8 mouse cellular contexts compared by ENCODE assay signal in the genomic region with DNA sequence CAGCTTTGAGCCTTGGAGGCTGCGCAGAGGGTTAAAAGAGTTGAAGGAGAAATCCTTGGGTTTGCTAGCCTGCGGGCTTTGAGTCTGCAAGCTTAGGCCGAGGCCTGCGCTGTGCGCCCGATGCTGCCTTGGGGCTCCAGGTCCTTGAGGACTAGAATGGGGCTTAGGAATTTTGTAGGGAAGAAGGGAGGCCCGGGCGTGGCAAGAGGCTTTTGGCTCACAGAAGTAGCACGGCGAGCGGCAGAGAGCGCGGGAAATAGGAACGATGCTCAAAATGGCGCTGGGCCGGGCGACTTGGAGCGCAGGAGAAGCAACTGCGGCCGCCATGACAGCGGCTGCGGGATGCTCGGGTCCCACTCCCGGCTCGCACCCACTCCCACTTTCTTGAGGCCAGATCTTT. TPM values are rescaled to one million over a fixed set of nuclear protein-coding genes. Genes with fewer than 3 reads are reported as not detected.
DNase-seq lines count a peak whose midpoint lies in the region; ATAC-seq and TF ChIP-seq lines count a peak whose summit lies in the region.

No protein-coding gene starts in this region.

- DNase-seq in gastrocnemius, adult 2 months: no peak
- DNase-seq in gastrocnemius, postnatal 36 days: no peak
- peak; percentile 88 for DNase-seq in embryo, embryonic 11 days
- peak; percentile 72 for DNase-seq in hindbrain, postnatal 0 days (ENCODE audit: low spot score)
- DNase-seq in layer of hippocampus, postnatal 14 days (ENCODE audit: low spot score in 2 of 2): no peak
- DNase-seq in cerebellum, adult 2 months: no peak

- TF ChIP-seq POLR2A in cerebellum, adult 2 months (IDR thresholded peaks at IDR 0.05; ENCODE audit: borderline replicate concordance, insufficient read depth, low read length): no peak

- no peaks in the 10 kb centered on the region for H3K9me3 ChIP-seq in hindbrain, postnatal 0 days (ENCODE audit: low read length)
- no peaks in the 10 kb centered on the region for H3K9me3 ChIP-seq in liver, embryonic 15.5 days (replicated peaks)

- H3K4me1 ChIP-seq in hindbrain, postnatal 0 days (ENCODE audit: insufficient read depth, low read length): no peaks in the 10 kb centered on the region
- H3K4me1 ChIP-seq in liver, embryonic 15.5 days (replicated peaks): no peaks in the 10 kb centered on the region
- H3K4me1 ChIP-seq in cerebellum, adult 2 months (ENCODE audit: control insufficient read depth, insufficient read depth, low read length): no peaks in the 10 kb centered on the region

- H3K4me3 ChIP-seq in gastrocnemius, adult 2 months: peak overlapping the region; percentile 69
- peak overlapping the region; percentile 50 for H3K4me3 ChIP-seq in hindbrain, postnatal 0 days (ENCODE audit: low read length)
- 0 out of 2 replicates have a peak overlapping the region, but pooled peaks have one; percentile 2 for H3K4me3 ChIP-seq in liver, embryonic 15.5 days (replicated peaks)
- H3K4me3 ChIP-seq in cerebellum, adult 2 months (replicated peaks; ENCODE audit: insufficient read depth, low read depth, low read length): no peak overlapping the region

- intact Hi-C loops in gastrocnemius, adult 2 months (cut with DNase I): loop anchor here (5.0 kb wide), 2 partner anchors 42 to 53 kb away; no protein-coding TSS in a partner anchor
- intact Hi-C loops in gastrocnemius, postnatal 36 days (cut with DNase I): no loop called here

- no peaks in the 10 kb centered on the region for H3K36me3 ChIP-seq in hindbrain, postnatal 0 days (ENCODE audit: insufficient read depth, low read length)
- H3K36me3 ChIP-seq in liver, embryonic 15.5 days (replicated peaks): no peaks in the 10 kb centered on the region

- no peak for TF ChIP-seq CTCF in gastrocnemius, adult 2 months (IDR thresholded peaks at IDR 0.05)
- no peak for TF ChIP-seq CTCF in hindbrain, postnatal 0 days (IDR thresholded peaks at IDR 0.05; ENCODE audit: low read depth)
- TF ChIP-seq CTCF in cerebellum, adult 2 months (IDR thresholded peaks at IDR 0.05; ENCODE audit: borderline replicate concordance, insufficient read depth, low read depth, low read length): no peak

- under 1% methylated on average over 25 of the region's 25 CpGs for WGBS in hindbrain, postnatal 0 days
- 3% methylated on average over 25 of the region's 25 CpGs for WGBS in liver, embryonic 15.5 days (ENCODE audit: insufficient replicate concordance)
- 2% methylated on average over 25 of the region's 25 CpGs for WGBS in cerebellum, adult 2 months

- H3K9ac ChIP-seq in hindbrain, postnatal 0 days (replicated peaks; ENCODE audit: low read length): peak overlapping the region; percentile 75
- H3K9ac ChIP-seq in liver, embryonic 15.5 days: no peak overlapping the region

- H3K27me3 ChIP-seq in hindbrain, postnatal 0 days (ENCODE audit: insufficient read depth, low read length): peaks cover 59% of the 10 kb centered on the region
- H3K27me3 ChIP-seq in liver, embryonic 15.5 days: peaks cover 85% of the 10 kb centered on the region
- peaks cover 13% of the 10 kb centered on the region for H3K27me3 ChIP-seq in cerebellum, adult 2 months (ENCODE audit: control insufficient read depth, insufficient read depth, low read length)

- H3K27ac ChIP-seq in gastrocnemius, adult 2 months: peak overlapping the region; percentile 77
- H3K27ac ChIP-seq in hindbrain, postnatal 0 days: peak overlapping the region; percentile 91
- H3K27ac ChIP-seq in liver, embryonic 15.5 days (replicated peaks): no peak overlapping the region
- no peak overlapping the region for H3K27ac ChIP-seq in cerebellum, adult 2 months (ENCODE audit: insufficient read depth, low read length)

- 0 out of 2 replicates have a peak, but pooled peaks have one; percentile 30 for ATAC-seq in hindbrain, postnatal 0 days
- no peak for ATAC-seq in liver, embryonic 15.5 days (ENCODE audit: insufficient read depth)
- ATAC-seq in activated CD4-positive, CD25-positive, alpha-beta regulatory T cell, adult 4 months: no peak

- H3K4me2 ChIP-seq in hindbrain, postnatal 0 days (ENCODE audit: low read depth, low read length): peak overlapping the region; percentile 59
- peak overlapping the region; percentile 36 for H3K4me2 ChIP-seq in liver, embryonic 15.5 days

RNA-seq across cellular contexts. Expression of a gene that starts 4.1 kb away (rescaled TPM):
- total RNA-seq in gastrocnemius, adult 2 months (2021): under 1 TPM; 0.15 to 0.20 TPM
- under 1 TPM in 1 of 2 experiments, not detected in 1; 0.12 TPM for total RNA-seq in gastrocnemius, postnatal 36 days (2021)
- 35.4 and 36.4 TPM in 2 replicates for total RNA-seq in hindbrain, postnatal 0 days (2014; rRNA removed)
- 11.6 and 13.1 TPM in 2 replicates for polyA plus RNA-seq in hindbrain, postnatal 0 days (2015; fragmentation: Nextera tagmentation; extraction: Ambion mirVana)
- 0.75 and 1.1 TPM in 2 replicates for polyA plus RNA-seq in liver, embryonic 15.5 days (2015; fragmentation: Nextera tagmentation; extraction: Ambion mirVana)
- not detected for total RNA-seq in layer of hippocampus, postnatal 14 days (2021)
- 4.2 and 4.7 TPM in 2 replicates for polyA plus RNA-seq in cerebellum, adult 2 months (2012; rRNA removed)
- not detected for polyA plus RNA-seq in activated CD4-positive, CD25-positive, alpha-beta regulatory T cell, adult 4 months (2017; shearing (Covaris generic))

RNA-seq across cellular contexts. Expression of a gene that starts 11.2 kb away (rescaled TPM):
- total RNA-seq in gastrocnemius, adult 2 months (2021): not detected
- not detected for total RNA-seq in gastrocnemius, postnatal 36 days (2021)
- 0.21 TPM in 1 of 2 replicates, not detected in the other for total RNA-seq in hindbrain, postnatal 0 days (2014; rRNA removed)
- 0.08 and 0.24 TPM in 2 replicates for polyA plus RNA-seq in hindbrain, postnatal 0 days (2015; fragmentation: Nextera tagmentation; extraction: Ambion mirVana)
- not detected in 2 replicates for polyA plus RNA-seq in liver, embryonic 15.5 days (2015; fragmentation: Nextera tagmentation; extraction: Ambion mirVana)
- total RNA-seq in layer of hippocampus, postnatal 14 days (2021): not detected
- polyA plus RNA-seq in cerebellum, adult 2 months (2012; rRNA removed): 0.06 TPM in 1 of 2 replicates, not detected in the other
- polyA plus RNA-seq in activated CD4-positive, CD25-positive, alpha-beta regulatory T cell, adult 4 months (2017; shearing (Covaris generic)): not detected

RNA-seq across cellular contexts. Expression of a gene that starts 31.2 kb away (rescaled TPM):
- under 1 TPM; 0.22 to 0.51 TPM for total RNA-seq in gastrocnemius, adult 2 months (2021)
- total RNA-seq in gastrocnemius, postnatal 36 days (2021): under 1 TPM; 0.38 to 0.54 TPM
- total RNA-seq in hindbrain, postnatal 0 days (2014; rRNA removed): 42.1 and 42.2 TPM in 2 replicates
- 6.6 and 8.1 TPM in 2 replicates for polyA plus RNA-seq in hindbrain, postnatal 0 days (2015; fragmentation: Nextera tagmentation; extraction: Ambion mirVana)
- polyA plus RNA-seq in liver, embryonic 15.5 days (2015; fragmentation: Nextera tagmentation; extraction: Ambion mirVana): 0.05 and 0.26 TPM in 2 replicates
- not detected for total RNA-seq in layer of hippocampus, postnatal 14 days (2021)
- 5.4 and 5.5 TPM in 2 replicates for polyA plus RNA-seq in cerebellum, adult 2 months (2012; rRNA removed)
- not detected for polyA plus RNA-seq in activated CD4-positive, CD25-positive, alpha-beta regulatory T cell, adult 4 months (2017; shearing (Covaris generic))

RNA-seq across cellular contexts. Expression of a gene that starts 36.3 kb away (rescaled TPM):
- under 1 TPM; 0.31 to 0.38 TPM for total RNA-seq in gastrocnemius, adult 2 months (2021)
- total RNA-seq in gastrocnemius, postnatal 36 days (2021): under 1 TPM; 0.23 to 0.54 TPM
- total RNA-seq in hindbrain, postnatal 0 days (2014; rRNA removed): 4.2 and 8.6 TPM in 2 replicates
- 2.4 and 3.3 TPM in 2 replicates for polyA plus RNA-seq in hindbrain, postnatal 0 days (2015; fragmentation: Nextera tagmentation; extraction: Ambion mirVana)
- 0.10 TPM in 2 replicates for polyA plus RNA-seq in liver, embryonic 15.5 days (2015; fragmentation: Nextera tagmentation; extraction: Ambion mirVana)
- not detected for total RNA-seq in layer of hippocampus, postnatal 14 days (2021)
- 1.5 TPM in 2 replicates for polyA plus RNA-seq in cerebellum, adult 2 months (2012; rRNA removed)
- polyA plus RNA-seq in activated CD4-positive, CD25-positive, alpha-beta regulatory T cell, adult 4 months (2017; shearing (Covaris generic)): 1 to 10 TPM in 1 of 2 experiments, under 1 TPM in 1; 0.98 to 1.1 TPM

RNA-seq across cellular contexts. Expression of a gene that starts 51.2 kb away (rescaled TPM):
- total RNA-seq in gastrocnemius, adult 2 months (2021): under 1 TPM; 0.26 to 0.28 TPM
- under 1 TPM; 0.52 to 0.61 TPM for total RNA-seq in gastrocnemius, postnatal 36 days (2021)
- 16.5 and 24.3 TPM in 2 replicates for total RNA-seq in hindbrain, postnatal 0 days (2014; rRNA removed)
- polyA plus RNA-seq in hindbrain, postnatal 0 days (2015; fragmentation: Nextera tagmentation; extraction: Ambion mirVana): 109 and 113 TPM in 2 replicates
- polyA plus RNA-seq in liver, embryonic 15.5 days (2015; fragmentation: Nextera tagmentation; extraction: Ambion mirVana): 0.30 and 0.37 TPM in 2 replicates
- not detected for total RNA-seq in layer of hippocampus, postnatal 14 days (2021)
- 6.8 and 9.3 TPM in 2 replicates for polyA plus RNA-seq in cerebellum, adult 2 months (2012; rRNA removed)
- not detected for polyA plus RNA-seq in activated CD4-positive, CD25-positive, alpha-beta regulatory T cell, adult 4 months (2017; shearing (Covaris generic))

Comparison
In these comparisons a context has a peak if more than half of its experiments do, and no peak if none do; other contexts are left out.
1. DNase-seq: peak in embryo, embryonic 11 days (single experiment) and hindbrain, postnatal 0 days (single experiment); none in gastrocnemius, adult 2 months (single experiment), gastrocnemius, postnatal 36 days (0 of 2), layer of hippocampus, postnatal 14 days (0 of 2) and cerebellum, adult 2 months (0 of 2).
2. H3K27ac ChIP-seq: peak in gastrocnemius, adult 2 months (single experiment) and hindbrain, postnatal 0 days (single experiment); none in liver, embryonic 15.5 days (single experiment) and cerebellum, adult 2 months (single experiment).
3. RNA of a gene that starts 4.1 kb away (total RNA-seq): 35.4 to 36.4 TPM in hindbrain, postnatal 0 days; 0.15 to 0.20 TPM in gastrocnemius, adult 2 months, 0.12 TPM in gastrocnemius, postnatal 36 days and not detected in layer of hippocampus, postnatal 14 days; every median in the first group is over 10 times any median in the second.
4. RNA of a gene that starts 31.2 kb away (total RNA-seq): 42.1 to 42.2 TPM in hindbrain, postnatal 0 days; 0.38 to 0.54 TPM in gastrocnemius, postnatal 36 days, 0.22 to 0.51 TPM in gastrocnemius, adult 2 months and not detected in layer of hippocampus, postnatal 14 days; every median in the first group is over 10 times any median in the second.